Mouse (Mus musculus) limb, embryonic 13.5 days (tissue): ENCODE results near the gene Clmp. TPM values are rescaled to one million over a fixed set of nuclear protein-coding genes. Genes with fewer than 3 reads are reported as not detected.
"Not testable (repeated sequence)": the region's sequence is repeated elsewhere in the genome, so short reads cannot be mapped to it uniquely, and the experiment has no call there.

Source experiments
- ATAC-seq: fragments of 200-750 bp; cut with Nextera tagmentation; 2 replicates; pipeline ENCODE4 v1.8.0; 2017; ENCODE audit warnings: low read depth, moderate number of reproducible peaks, moderate TSS enrichment; ENCODE audit not compliant: low FRiP score
- H3K27ac ChIP-seq: fragments of 300-500 bp; sonication (generic); 2 replicates; pipeline ENCODE4 v1.5.1; 2015; ENCODE audit warnings: inconsistent platforms, mild to moderate bottlenecking, moderate library complexity
- H3K27me3 ChIP-seq: fragments of 300-500 bp; sonication (generic); 2 replicates; pipeline ENCODE4 v1.6.1; 2015; ENCODE audit warnings: mild to moderate bottlenecking, inconsistent platforms
- H3K36me3 ChIP-seq: fragments of 300-500 bp; sonication (generic); 2 replicates; pipeline ENCODE4 v1.6.1; 2015; ENCODE audit warnings: inconsistent platforms, mild to moderate bottlenecking, moderate library complexity
- H3K4me1 ChIP-seq: fragments of 300-500 bp; sonication (generic); 2 replicates; pipeline ENCODE4 v1.6.1; 2015; ENCODE audit warnings: inconsistent platforms
- H3K4me2 ChIP-seq: fragments of 300-500 bp; sonication (generic); replicated peaks from 2 replicates; pipeline ENCODE4 v1.6.1; 2015; ENCODE audit warnings: inconsistent platforms, mild to moderate bottlenecking, moderate library complexity
- H3K4me3 ChIP-seq: fragments of 300-500 bp; sonication (generic); 2 replicates; pipeline ENCODE4 v1.5.1; 2015; ENCODE audit warnings: moderate library complexity, mild to moderate bottlenecking, inconsistent platforms
- H3K9ac ChIP-seq: fragments of 300-500 bp; sonication (generic); 2 replicates; pipeline ENCODE4 v1.6.1; 2015; ENCODE audit warnings: mild to moderate bottlenecking, inconsistent platforms
- H3K9me3 ChIP-seq: fragments of 300-500 bp; sonication (generic); 2 replicates; pipeline ENCODE4 v1.6.1; 2016; ENCODE audit warnings: inconsistent platforms
- WGBS: fragments of 180-500 bp; shearing (Covaris S2); methylation state at CpG from one replicate; pipeline ENCODE4 v1.1.7; 2015; 5-methylcytosine and 5-hydroxymethylcytosine counted together
- polyA plus RNA-seq: library from polyadenylated mRNA; unstranded; fragments of >200 nt; fragmentation: Nextera tagmentation; extraction: Ambion mirVana; gene quantifications from 2 replicates; pipeline ENCODE4 v1.2.1, GENCODE M21; 2015

Gene Clmp
- polyA plus RNA-seq, 1 experiment from 2014 or later, result 62.8 TPM

GRCm38 (mm10) chr9:40785452-40785851 is 99.7 kb downstream of the Clmp start:
- Histone ChIP-seq H3K9ac (no peak overlapping the region), H3K4me1 (peaks cover 11% of the 10 kb centered on the region), H3K4me3 (no peak overlapping the region), H3K36me3 (peaks cover 27% of the 10 kb centered on the region), H3K9me3 (no peaks in the 10 kb centered on the region), H3K4me2 (no peak overlapping the region), H3K27me3 (no peaks in the 10 kb centered on the region), H3K27ac (no peak overlapping the region)
- WGBS, result 77% methylated on average over 6 of the region's 6 CpGs
- no peak for ATAC-seq

- WGBS, result 95% methylated on average over 6 of the region's 6 CpGs
- not testable (repeated sequence) for H3K27ac ChIP-seq, H3K9me3 ChIP-seq, H3K4me1 ChIP-seq, ATAC-seq, H3K9ac ChIP-seq, H3K27me3 ChIP-seq, H3K4me3 ChIP-seq, H3K4me2 ChIP-seq
- peaks cover 14% of the 10 kb centered on the region for H3K36me3 ChIP-seq
These were observed 101.1 kb downstream of the Clmp start for GRCm38 (mm10) chr9:40786820-40787219.

- Histone ChIP-seq H3K9me3 (no peaks in the 10 kb centered on the region), H3K36me3 (no peaks in the 10 kb centered on the region), H3K27ac (no peak overlapping the region), H3K4me3 (no peak overlapping the region), H3K27me3 (no peaks in the 10 kb centered on the region), H3K9ac (no peak overlapping the region), H3K4me1 (no peaks in the 10 kb centered on the region), H3K4me2 (no peak overlapping the region)
- WGBS, result 71% methylated on average over 6 of the region's 6 CpGs
- ATAC-seq, result no peak
These were observed 106.3 kb downstream of the Clmp start for GRCm38 (mm10) chr9:40791864-40792633.

GRCm38 (mm10) chr9:40793581-40793980 is 107.8 kb downstream of the Clmp start:
- Histone ChIP-seq H3K4me3 (no peak overlapping the region), H3K9me3 (no peaks in the 10 kb centered on the region), H3K27me3 (no peaks in the 10 kb centered on the region), H3K9ac (no peak overlapping the region), H3K4me2 (no peak overlapping the region), H3K4me1 (peaks cover 8% of the 10 kb centered on the region), H3K27ac (no peak overlapping the region), H3K36me3 (no peaks in the 10 kb centered on the region)
- WGBS, result 91% methylated on average over 5 of the region's 5 CpGs
- ATAC-seq, result no peak

- Histone ChIP-seq H3K27me3 (no peaks in the 10 kb centered on the region), H3K36me3 (no peaks in the 10 kb centered on the region), H3K4me3 (no peak overlapping the region), H3K4me2 (no peak overlapping the region), H3K27ac (no peak overlapping the region), H3K4me1 (peaks cover 15% of the 10 kb centered on the region), H3K9ac (no peak overlapping the region), H3K9me3 (no peaks in the 10 kb centered on the region)
- no peak for ATAC-seq
- 26% methylated on average over 5 of the region's 5 CpGs for WGBS
These were observed 108.5 kb downstream of the Clmp start for GRCm38 (mm10) chr9:40794251-40794650.

- Histone ChIP-seq H3K27me3 (no peaks in the 10 kb centered on the region), H3K36me3 (no peaks in the 10 kb centered on the region), H3K9ac (no peak overlapping the region), H3K4me1 (peaks cover 16% of the 10 kb centered on the region), H3K4me3 (no peak overlapping the region), H3K4me2 (no peak overlapping the region), H3K27ac (no peak overlapping the region), H3K9me3 (no peaks in the 10 kb centered on the region)
- WGBS, result 63% methylated on average over 5 of the region's 5 CpGs
- no peak for ATAC-seq
These were observed 109.2 kb downstream of the Clmp start for GRCm38 (mm10) chr9:40794926-40795325.

- WGBS, result 83% methylated on average over 2 of the region's 2 CpGs
- H3K4me1 ChIP-seq, result peaks cover 16% of the 10 kb centered on the region
- H3K4me3 ChIP-seq, result no peak overlapping the region
- no peak for ATAC-seq
- no peaks in the 10 kb centered on the region for H3K27me3 ChIP-seq
- no peak overlapping the region for H3K27ac ChIP-seq
- no peaks in the 10 kb centered on the region for H3K9me3 ChIP-seq
- no peak overlapping the region; the same call in 1 of the 2 replicates for H3K9ac ChIP-seq
- no peak overlapping the region for H3K4me2 ChIP-seq
- H3K36me3 ChIP-seq, result no peaks in the 10 kb centered on the region
These were observed 109.8 kb downstream of the Clmp start for GRCm38 (mm10) chr9:40795562-40795961.

- no peak for ATAC-seq
- Histone ChIP-seq H3K36me3 (no peaks in the 10 kb centered on the region), H3K27me3 (no peaks in the 10 kb centered on the region), H3K9me3 (no peaks in the 10 kb centered on the region), H3K9ac (no peak overlapping the region), H3K27ac (no peak overlapping the region), H3K4me2 (no peak overlapping the region), H3K4me3 (no peak overlapping the region), H3K4me1 (peaks cover 16% of the 10 kb centered on the region)
- 59% methylated on average over 4 of the region's 4 CpGs for WGBS
These were observed 110.3 kb downstream of the Clmp start for GRCm38 (mm10) chr9:40796054-40796453.

GRCm38 (mm10) chr9:40798247-40798960 is 112.6 kb downstream of the Clmp start:
- Histone ChIP-seq H3K9me3 (no peaks in the 10 kb centered on the region), H3K27me3 (no peaks in the 10 kb centered on the region), H3K4me1 (peaks cover 21% of the 10 kb centered on the region), H3K4me3 (no peak overlapping the region), H3K27ac (peak overlapping the region; percentile 97; the same call in 1 of the 2 replicates), H3K9ac (peak overlapping the region; percentile 19; the same call in 1 of the 2 replicates), H3K36me3 (peaks cover under 1% of the 10 kb centered on the region), H3K4me2 (no peak overlapping the region)
- no peak for ATAC-seq
- WGBS, result 81% methylated on average over 9 of the region's 9 CpGs

- peaks cover 8% of the 10 kb centered on the region for H3K36me3 ChIP-seq
- no peak for ATAC-seq
- H3K4me1 ChIP-seq, result peaks cover 27% of the 10 kb centered on the region
- H3K4me2 ChIP-seq, result no peak overlapping the region; the same call in 1 of the 2 replicates
- H3K27me3 ChIP-seq, result no peaks in the 10 kb centered on the region
- peak overlapping the region; percentile 31; the same call in 1 of the 2 replicates for H3K9ac ChIP-seq
- no peaks in the 10 kb centered on the region for H3K9me3 ChIP-seq
- H3K4me3 ChIP-seq, result no peak overlapping the region
- WGBS, result 64% methylated on average over 3 of the region's 3 CpGs
- peak overlapping the region; percentile 97 for H3K27ac ChIP-seq
These were observed 113.3 kb downstream of the Clmp start for GRCm38 (mm10) chr9:40799112-40799511.

GRCm38 (mm10) chr9:40799837-40800501 is 114.2 kb downstream of the Clmp start:
- ATAC-seq, result peak; percentile 12
- H3K27ac ChIP-seq, result peak overlapping the region; percentile 97
- H3K27me3 ChIP-seq, result no peaks in the 10 kb centered on the region

More at GRCm38 (mm10) chr9:40799837-40800501, 114.2 kb downstream of the Clmp start:
- Histone ChIP-seq H3K9ac (peak overlapping the region; percentile 86), H3K4me1 (peaks cover 30% of the 10 kb centered on the region), H3K9me3 (no peaks in the 10 kb centered on the region), H3K4me2 (peak overlapping the region; percentile 85), H3K4me3 (peak overlapping the region; percentile 97), H3K36me3 (peaks cover 14% of the 10 kb centered on the region)
- 2% methylated on average over 30 of the region's 30 CpGs for WGBS
